Mouse (Mus musculus): ENCODE data around the gene Btbd9. TPM values are rescaled to one million over a fixed set of nuclear protein-coding genes. Genes with fewer than 3 reads are reported as not detected.

Btbd9 gene
- polyA plus RNA-seq, 1 experiment from 2014 or later, result 57.3 TPM

DNA sequence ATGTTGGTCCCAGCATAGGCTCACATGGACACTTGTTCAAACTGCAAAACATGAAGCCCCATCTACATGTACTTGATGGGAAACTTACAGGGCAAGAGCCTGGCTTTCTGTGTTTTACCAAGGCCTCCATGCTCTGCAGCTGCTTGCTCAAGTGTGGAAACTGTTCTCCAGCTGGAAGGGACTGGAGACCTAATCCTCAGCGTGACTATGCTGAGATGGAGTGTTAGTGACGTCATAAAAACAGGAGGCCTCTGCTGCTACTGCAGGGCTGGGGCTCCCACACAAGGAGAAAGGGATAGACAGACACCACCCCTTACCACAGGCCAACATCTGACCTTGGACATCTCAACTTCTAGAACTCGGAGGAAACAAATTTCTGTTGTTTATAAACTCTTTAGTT, 5.3 kb downstream of the Btbd9 start:
- H3K4me2 ChIP-seq, result no peak overlapping the region
- whole genome bisulfite sequencing, result 37% methylated on average over 3 of the region's 3 CpGs
- H3K4me3 ChIP-seq, result no peak overlapping the region
- ATAC-seq (ENCODE audit: borderline replicate concordance, extremely low read depth, low FRiP score, low TSS enrichment), result no peak
- H3K27ac ChIP-seq, result no peak overlapping the region
- H3K4me1 ChIP-seq, result peaks cover 21% of the 10 kb centered on the region
- no peaks in the 10 kb centered on the region for H3K36me3 ChIP-seq
- no peaks in the 10 kb centered on the region for H3K27me3 ChIP-seq
- no peaks in the 10 kb centered on the region for H3K9me3 ChIP-seq
- no peak overlapping the region for H3K9ac ChIP-seq

DNA sequence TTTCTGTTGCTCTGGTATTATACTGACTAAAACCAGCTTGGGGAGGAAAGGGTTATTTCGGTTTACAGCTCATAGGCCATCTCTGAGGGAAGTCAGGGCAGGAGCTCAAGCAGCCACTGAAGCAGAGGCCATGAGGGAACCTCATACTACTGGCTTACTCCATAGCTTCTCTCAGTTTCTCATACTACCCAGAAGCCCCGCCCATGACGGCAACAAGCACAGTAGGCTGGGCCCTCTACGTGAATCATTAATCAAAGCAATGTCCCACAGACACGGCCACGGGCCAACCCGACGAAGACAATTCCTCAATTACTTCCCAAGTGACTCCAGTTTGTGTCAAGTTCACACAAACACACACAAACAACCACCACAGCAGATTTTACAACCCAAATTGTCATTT, 6.1 kb downstream of the Btbd9 start:
- no peaks in the 10 kb centered on the region for H3K27me3 ChIP-seq
- H3K4me2 ChIP-seq, result no peak overlapping the region
- no peak overlapping the region for H3K4me3 ChIP-seq
- ATAC-seq (ENCODE audit: borderline replicate concordance, extremely low read depth, low FRiP score, low TSS enrichment), result no peak
- no peaks in the 10 kb centered on the region for H3K9me3 ChIP-seq
- 33% methylated on average over 8 of the region's 8 CpGs for WGBS
- peaks cover 20% of the 10 kb centered on the region for H3K4me1 ChIP-seq
- no peak overlapping the region for H3K27ac ChIP-seq
- H3K9ac ChIP-seq, result no peak overlapping the region
- H3K36me3 ChIP-seq, result no peaks in the 10 kb centered on the region

DNA sequence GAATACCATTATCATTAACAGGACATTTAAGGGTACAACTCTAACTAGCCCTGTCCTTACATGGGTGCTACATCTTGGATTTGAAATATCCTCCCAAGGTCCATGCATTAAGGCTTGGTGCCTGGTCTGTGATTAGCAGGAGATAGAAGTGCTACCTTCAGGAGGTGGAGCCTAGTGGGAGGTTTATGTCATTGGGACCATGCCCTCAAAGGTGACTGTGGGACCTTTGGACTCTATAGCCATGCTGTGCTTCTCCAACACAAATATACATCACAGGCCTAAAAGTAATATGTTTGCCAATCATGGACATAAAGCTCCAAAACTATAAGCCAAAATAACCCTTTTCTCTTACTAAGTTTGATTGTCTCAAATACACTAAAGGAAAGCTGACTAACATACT, 7.8 kb downstream of the Btbd9 start:
- Histone ChIP-seq H3K27me3 (no peaks in the 10 kb centered on the region), H3K4me2 (no peak overlapping the region), H3K27ac (no peak overlapping the region), H3K9me3 (no peaks in the 10 kb centered on the region), H3K4me3 (no peak overlapping the region), H3K9ac (no peak overlapping the region), H3K4me1 (peaks cover 13% of the 10 kb centered on the region; the same call in 1 of the 2 replicates), H3K36me3 (no peaks in the 10 kb centered on the region)
- ATAC-seq (ENCODE audit: borderline replicate concordance, extremely low read depth, low FRiP score, low TSS enrichment), result no peak

DNA sequence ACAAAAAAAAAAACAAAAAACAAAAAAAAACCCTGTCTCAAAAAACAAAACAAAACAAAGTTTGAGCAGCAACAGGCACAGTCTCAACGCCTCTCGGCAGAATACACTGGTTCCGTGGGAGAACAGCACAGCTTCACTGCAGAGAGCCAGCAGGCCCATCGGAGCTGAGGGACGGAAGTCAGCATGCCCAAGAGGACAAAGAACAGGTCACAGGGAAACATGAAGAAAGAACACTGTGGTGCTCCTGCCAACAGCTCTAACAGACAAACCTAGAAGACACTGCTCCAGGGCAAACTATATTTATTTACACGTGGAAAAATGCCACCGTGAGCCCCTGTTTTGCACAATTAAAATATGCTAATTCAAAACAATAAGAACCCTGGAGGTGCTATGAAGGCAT, 11.3 kb downstream of the Btbd9 start:
- H3K4me1 ChIP-seq, result peaks cover 2% of the 10 kb centered on the region; the same call in 1 of the 2 replicates
- no peak overlapping the region for H3K4me3 ChIP-seq
- H3K9me3 ChIP-seq, result no peaks in the 10 kb centered on the region
- H3K27me3 ChIP-seq, result no peaks in the 10 kb centered on the region
- ATAC-seq (ENCODE audit: borderline replicate concordance, extremely low read depth, low FRiP score, low TSS enrichment), result no peak
- no peak overlapping the region for H3K4me2 ChIP-seq
- WGBS, result 81% methylated on average over 7 of the region's 7 CpGs
- no peaks in the 10 kb centered on the region for H3K36me3 ChIP-seq
- H3K27ac ChIP-seq, result no peak overlapping the region
- H3K9ac ChIP-seq, result no peak overlapping the region

DNA sequence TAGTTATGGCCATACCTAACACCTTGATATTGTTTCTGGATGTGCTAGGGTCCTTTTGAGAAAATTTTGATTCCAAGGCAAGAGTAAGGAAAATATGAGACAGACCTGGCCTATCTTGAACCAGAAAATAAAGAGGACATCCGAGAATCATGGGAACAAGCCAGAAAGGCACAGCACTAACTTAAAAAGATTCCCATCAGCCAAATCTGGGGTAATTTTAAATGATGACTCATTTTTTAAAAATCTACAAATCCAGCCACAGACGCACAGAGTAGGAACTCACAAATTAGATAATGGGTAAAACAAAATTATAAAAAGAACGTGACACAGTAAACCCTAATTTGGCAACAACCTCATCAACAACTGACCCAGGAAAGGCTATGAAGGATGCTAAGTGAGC, 11.9 kb downstream of the Btbd9 start:
- Histone ChIP-seq H3K4me3 (no peak overlapping the region), H3K4me1 (no peaks in the 10 kb centered on the region), H3K4me2 (no peak overlapping the region), H3K27ac (no peak overlapping the region), H3K36me3 (no peaks in the 10 kb centered on the region), H3K9ac (no peak overlapping the region), H3K27me3 (no peaks in the 10 kb centered on the region), H3K9me3 (no peaks in the 10 kb centered on the region)
- WGBS, result 68% methylated on average over 3 of the region's 3 CpGs
- ATAC-seq (ENCODE audit: borderline replicate concordance, extremely low read depth, low FRiP score, low TSS enrichment), result no peak

DNA sequence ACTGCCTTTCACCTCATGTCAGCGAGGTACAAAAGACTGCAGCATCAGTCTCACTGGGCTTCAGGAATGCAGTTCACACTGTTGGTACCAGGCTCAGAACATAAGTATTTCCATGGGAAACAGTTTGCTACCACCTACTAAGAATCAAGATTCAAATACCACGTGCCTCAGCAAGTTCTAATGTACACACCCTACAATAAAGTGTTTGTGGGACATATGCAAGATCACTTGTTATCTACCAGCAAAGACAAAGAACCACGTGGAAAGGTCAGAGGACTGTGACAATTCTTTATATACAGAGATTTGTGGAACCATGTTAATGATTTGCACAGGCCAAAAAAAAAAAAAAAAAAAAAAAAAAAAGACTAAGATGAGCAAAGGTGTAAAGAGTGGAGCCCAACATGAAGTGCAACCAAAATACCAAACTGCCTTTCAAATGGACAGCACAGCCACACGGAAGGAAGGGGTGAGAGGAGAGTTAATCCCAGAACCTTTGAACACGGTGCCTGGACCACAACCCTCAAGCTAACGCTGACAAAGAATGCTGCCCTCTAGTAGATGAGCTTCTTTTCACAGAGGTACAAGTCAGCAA, 12.7 kb downstream of the Btbd9 start:
- H3K9me3 ChIP-seq, result no peaks in the 10 kb centered on the region
- no peaks in the 10 kb centered on the region for H3K4me1 ChIP-seq
- no peak overlapping the region for H3K27ac ChIP-seq
- ATAC-seq (ENCODE audit: borderline replicate concordance, extremely low read depth, low FRiP score, low TSS enrichment), result no peak
- no peaks in the 10 kb centered on the region for H3K27me3 ChIP-seq
- H3K4me3 ChIP-seq, result no peak overlapping the region
- no peak overlapping the region for H3K9ac ChIP-seq
- no peaks in the 10 kb centered on the region for H3K36me3 ChIP-seq
- H3K4me2 ChIP-seq, result no peak overlapping the region
- 60% methylated on average over 6 of the region's 6 CpGs for WGBS

DNA sequence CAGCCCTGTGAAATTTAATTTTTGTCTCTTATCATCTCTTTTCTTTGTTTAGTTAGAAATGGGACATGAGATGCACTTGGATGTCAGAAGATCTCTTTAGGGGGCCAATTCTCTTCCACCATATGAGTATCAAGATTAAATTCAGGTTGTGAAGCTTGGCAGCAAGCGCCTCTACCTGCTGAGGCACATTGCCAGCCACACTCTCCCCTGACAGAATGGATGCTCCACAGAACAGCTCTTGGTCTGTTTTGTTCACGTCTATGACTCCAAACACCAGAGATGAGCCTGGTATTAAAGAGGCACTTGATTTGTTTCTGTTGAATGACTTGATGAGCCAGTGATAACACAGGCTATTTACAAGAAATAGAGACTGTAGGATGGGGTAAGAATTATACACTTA, 13.5 kb downstream of the Btbd9 start:
- no peaks in the 10 kb centered on the region for H3K4me1 ChIP-seq
- H3K36me3 ChIP-seq, result no peaks in the 10 kb centered on the region
- H3K4me3 ChIP-seq, result no peak overlapping the region
- no peak overlapping the region for H3K4me2 ChIP-seq
- no peaks in the 10 kb centered on the region for H3K9me3 ChIP-seq
- no peak overlapping the region for H3K9ac ChIP-seq
- H3K27ac ChIP-seq, result no peak overlapping the region
- 76% methylated on average over 2 of the region's 2 CpGs for WGBS
- no peaks in the 10 kb centered on the region for H3K27me3 ChIP-seq
- ATAC-seq (ENCODE audit: borderline replicate concordance, extremely low read depth, low FRiP score, low TSS enrichment), result no peak

DNA sequence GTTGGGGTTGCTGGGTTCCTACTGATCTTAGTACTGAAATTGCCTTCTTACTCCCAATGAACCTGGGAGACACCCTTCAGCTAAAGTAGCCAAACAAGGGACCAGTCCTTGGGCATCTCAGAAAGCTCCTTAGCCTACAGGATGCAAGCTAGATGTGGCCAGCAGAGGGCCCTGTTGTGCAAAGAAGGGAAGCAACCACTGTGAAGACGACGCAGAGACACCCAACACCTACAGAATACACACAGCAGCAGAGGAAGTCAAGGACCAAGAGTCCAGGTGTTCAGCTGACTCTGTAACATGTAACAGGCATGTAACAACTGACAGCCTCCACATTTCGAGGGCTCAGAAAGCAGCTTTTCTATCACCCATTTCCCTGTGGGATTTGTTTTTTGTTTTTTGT, 16.8 kb downstream of the Btbd9 start:
- ATAC-seq (ENCODE audit: borderline replicate concordance, extremely low read depth, low FRiP score, low TSS enrichment), result no peak
- H3K4me2 ChIP-seq, result no peak overlapping the region
- no peak overlapping the region for H3K4me3 ChIP-seq
- H3K9me3 ChIP-seq, result no peaks in the 10 kb centered on the region
- H3K27ac ChIP-seq, result no peak overlapping the region
- no peaks in the 10 kb centered on the region for H3K36me3 ChIP-seq
- 0 out of 2 replicates have a peak, but pooled peaks cover 6% of the 10 kb centered on the region for H3K4me1 ChIP-seq
- H3K27me3 ChIP-seq, result no peaks in the 10 kb centered on the region
- 42% methylated on average over 3 of the region's 3 CpGs for WGBS
- no peak overlapping the region for H3K9ac ChIP-seq

DNA sequence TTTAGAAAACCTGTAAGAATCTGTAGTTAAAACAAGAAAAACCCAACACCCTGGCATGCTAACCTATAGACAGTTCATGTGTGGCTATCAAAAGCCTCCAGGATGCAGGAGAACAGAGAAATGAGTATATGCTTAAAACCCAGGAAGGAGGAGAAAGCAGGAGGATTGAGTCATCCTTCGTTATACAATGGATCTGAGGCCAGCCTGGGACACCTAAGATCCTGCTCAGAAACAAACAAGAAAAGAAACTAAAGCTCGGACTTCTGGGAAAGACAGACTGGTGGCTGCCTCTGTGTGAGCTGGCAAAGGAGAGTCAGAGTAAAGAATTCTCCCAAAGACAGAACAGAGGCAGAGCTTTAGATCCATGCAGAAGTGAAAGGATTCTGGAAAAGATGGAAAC, 17.7 kb downstream of the Btbd9 start:
- Histone ChIP-seq H3K27ac (no peak overlapping the region), H3K4me3 (no peak overlapping the region), H3K9ac (no peak overlapping the region), H3K4me2 (no peak overlapping the region), H3K27me3 (no peaks in the 10 kb centered on the region), H3K4me1 (0 out of 2 replicates have a peak, but pooled peaks cover 6% of the 10 kb centered on the region), H3K9me3 (no peaks in the 10 kb centered on the region), H3K36me3 (no peaks in the 10 kb centered on the region)
- 77% methylated on average over 2 of the region's 2 CpGs for WGBS
- no peak for ATAC-seq (ENCODE audit: borderline replicate concordance, extremely low read depth, low FRiP score, low TSS enrichment)

DNA sequence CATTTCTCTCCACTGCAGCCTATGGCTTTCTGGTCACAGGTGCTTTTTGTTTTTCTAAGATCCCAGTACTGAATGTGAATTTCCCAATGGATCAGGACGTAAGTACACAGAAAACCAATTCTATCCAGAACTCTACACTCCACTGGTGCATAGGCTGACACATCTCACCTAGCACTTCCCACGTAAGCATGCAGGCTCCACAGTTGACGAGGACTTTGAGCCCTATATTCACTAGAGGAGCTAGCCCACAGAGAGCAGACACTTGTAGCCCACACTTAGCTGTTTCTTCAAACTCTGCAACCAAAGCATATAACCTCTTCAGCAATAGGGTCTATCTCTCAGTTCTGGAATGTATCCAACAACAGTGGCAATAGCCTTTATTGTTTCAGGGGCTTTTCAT, 19.8 kb downstream of the Btbd9 start:
- ATAC-seq (ENCODE audit: borderline replicate concordance, extremely low read depth, low FRiP score, low TSS enrichment), result no peak
- H3K4me2 ChIP-seq, result no peak overlapping the region
- H3K4me1 ChIP-seq, result 0 out of 2 replicates have a peak, but pooled peaks cover 9% of the 10 kb centered on the region
- WGBS, result 70% methylated on average over 3 of the region's 3 CpGs
- H3K4me3 ChIP-seq, result no peak overlapping the region
- H3K36me3 ChIP-seq, result no peaks in the 10 kb centered on the region
- no peak overlapping the region for H3K9ac ChIP-seq
- H3K9me3 ChIP-seq, result no peaks in the 10 kb centered on the region
- no peaks in the 10 kb centered on the region for H3K27me3 ChIP-seq
- no peak overlapping the region for H3K27ac ChIP-seq

DNA sequence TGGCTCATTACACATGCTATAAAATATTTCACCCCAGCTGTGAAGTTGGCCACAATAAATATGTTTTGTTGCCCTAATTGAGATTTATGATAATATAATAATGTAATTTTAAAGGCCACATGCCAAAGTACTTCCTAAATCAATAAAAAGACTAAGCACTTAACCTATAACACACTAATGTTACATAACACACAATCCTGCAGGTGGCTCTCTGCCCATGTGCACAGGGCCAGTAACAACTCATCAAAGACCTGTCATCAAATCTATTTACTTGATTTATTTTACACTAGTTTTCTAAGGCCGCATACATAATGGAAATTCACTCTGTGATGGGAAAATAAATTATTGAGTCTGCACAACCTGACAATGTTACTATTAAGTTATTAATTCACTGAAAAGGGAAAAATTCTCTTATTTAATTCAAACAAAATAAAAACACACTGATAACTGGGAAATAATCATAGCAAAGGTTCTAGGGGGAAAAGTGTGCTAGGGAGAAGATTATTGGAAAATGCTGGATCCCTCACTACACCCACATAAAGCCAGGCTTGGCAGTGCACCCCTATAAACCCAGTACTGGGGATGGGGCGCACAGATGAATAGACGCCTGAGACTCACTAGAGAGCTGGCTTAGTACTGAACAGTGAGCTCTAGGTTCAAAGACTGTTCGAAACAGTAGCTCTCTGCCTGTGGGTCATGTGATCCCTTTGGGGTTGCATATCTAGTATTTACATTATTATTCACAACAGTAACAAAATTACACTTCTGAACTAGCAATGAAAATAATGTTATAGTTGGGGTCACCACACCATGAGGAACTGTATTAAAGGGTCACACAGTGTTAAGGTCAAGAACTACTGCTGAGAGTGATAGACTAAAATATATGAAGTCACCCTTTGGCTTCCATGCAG, 23.0 kb downstream of the Btbd9 start:
- Histone ChIP-seq H3K36me3 (no peaks in the 10 kb centered on the region), H3K9ac (no peak overlapping the region), H3K4me3 (no peak overlapping the region), H3K4me1 (peaks cover 30% of the 10 kb centered on the region), H3K4me2 (no peak overlapping the region), H3K9me3 (no peaks in the 10 kb centered on the region), H3K27ac (no peak overlapping the region), H3K27me3 (no peaks in the 10 kb centered on the region)
- no peak for ATAC-seq (ENCODE audit: borderline replicate concordance, extremely low read depth, low FRiP score, low TSS enrichment)
- 82% methylated on average over 4 of the region's 4 CpGs for WGBS

DNA sequence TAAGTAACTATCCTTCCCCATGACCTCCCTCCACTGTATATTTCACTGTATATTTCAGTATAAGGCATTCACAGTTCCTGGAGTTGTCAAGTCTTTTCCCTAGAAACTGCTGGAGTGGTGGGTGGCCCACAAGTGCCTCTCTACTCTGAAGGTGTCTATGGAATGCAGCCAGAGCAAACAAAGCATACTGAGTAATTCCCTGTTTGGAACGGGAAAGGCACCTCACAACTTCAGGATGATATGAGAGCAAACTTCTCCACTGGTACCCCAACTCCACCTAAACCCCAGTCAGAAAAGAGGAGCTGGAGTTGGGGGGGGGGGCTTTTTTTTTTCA, 25.5 kb downstream of the Btbd9 start:
- Histone ChIP-seq H3K4me3 (no peak overlapping the region), H3K27ac (peak overlapping the region; percentile 95), H3K4me1 (peaks cover 24% of the 10 kb centered on the region), H3K4me2 (peak overlapping the region; percentile 40), H3K9ac (no peak overlapping the region), H3K27me3 (no peaks in the 10 kb centered on the region), H3K36me3 (no peaks in the 10 kb centered on the region), H3K9me3 (no peaks in the 10 kb centered on the region)
- ATAC-seq (ENCODE audit: borderline replicate concordance, extremely low read depth, low FRiP score, low TSS enrichment), result peak; percentile 75; the same call in 1 of the 2 replicates
- WGBS, result 18% methylated on average over 1 of the region's 1 CpGs
